Mouse (Mus musculus): Measurements from ENCODE around the gene Sipa1l1. TPM values are rescaled to one million over a fixed set of nuclear protein-coding genes. Genes with fewer than 3 reads are reported as not detected.
"Not testable (repeated sequence)": the region's sequence is repeated elsewhere in the genome, so short reads cannot be mapped to it uniquely, and the experiment has no call there.

The Sipa1l1 gene
- total RNA-seq, 2 experiments from 2014 or later: 27.7 to 32.6 TPM

DNA sequence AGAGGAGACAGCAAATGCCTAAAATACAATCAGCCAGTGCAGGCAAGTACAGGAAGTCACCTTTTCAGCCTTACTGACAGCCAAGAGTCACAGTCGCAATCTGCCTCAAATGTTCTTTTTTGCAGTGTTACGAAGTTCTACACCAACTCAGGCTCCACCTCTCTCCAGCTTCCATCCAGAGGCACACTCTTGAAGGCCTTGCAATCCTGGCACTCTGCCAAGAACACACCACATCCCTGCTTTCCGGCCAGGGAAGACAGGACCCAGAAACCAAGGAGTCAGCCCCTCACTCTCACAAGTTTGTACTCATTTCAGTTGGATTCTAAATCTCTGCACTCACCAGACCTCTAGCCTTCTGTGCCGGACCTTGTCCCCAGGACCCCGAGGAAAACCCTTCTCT lies 299.3 kb downstream of the Sipa1l1 start:
- DNase-seq (ENCODE audit: low spot score in 2 of 2): peak; percentile 45 to 48

DNA sequence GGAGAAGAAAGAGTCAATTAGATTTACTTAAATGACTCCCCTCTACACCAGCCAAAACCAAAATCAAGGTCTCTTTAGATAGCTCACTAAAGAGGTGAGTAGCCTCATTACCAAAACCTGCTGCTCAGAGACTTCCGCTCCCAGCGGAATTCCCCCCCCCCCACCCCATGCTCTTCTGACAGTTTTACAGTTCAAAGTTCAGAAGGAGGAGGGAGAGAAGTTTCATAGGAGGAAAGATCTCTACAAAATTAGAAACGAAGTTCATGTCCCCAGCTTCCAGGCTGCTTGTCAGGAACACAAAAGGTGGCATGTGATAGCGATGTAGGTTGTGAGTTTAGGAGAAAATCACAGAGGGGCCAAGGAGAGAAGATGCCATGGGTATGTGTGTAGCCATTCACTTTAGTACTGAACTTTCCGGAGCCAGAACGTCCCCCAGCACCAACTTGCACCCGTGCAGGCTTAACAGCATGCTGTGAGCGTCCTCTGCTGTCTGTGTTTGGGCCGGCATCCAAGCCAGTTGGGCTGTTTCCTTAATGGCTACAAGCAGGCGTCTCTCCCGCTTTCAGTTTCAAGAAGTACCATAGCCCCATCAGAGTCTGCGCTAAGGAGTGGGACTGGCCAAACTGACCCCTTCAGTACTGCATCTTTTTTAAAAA lies 300.7 kb downstream of the Sipa1l1 start:
- peak; percentile 70 to 75 for DNase-seq (ENCODE audit: low spot score in 2 of 2)

DNA sequence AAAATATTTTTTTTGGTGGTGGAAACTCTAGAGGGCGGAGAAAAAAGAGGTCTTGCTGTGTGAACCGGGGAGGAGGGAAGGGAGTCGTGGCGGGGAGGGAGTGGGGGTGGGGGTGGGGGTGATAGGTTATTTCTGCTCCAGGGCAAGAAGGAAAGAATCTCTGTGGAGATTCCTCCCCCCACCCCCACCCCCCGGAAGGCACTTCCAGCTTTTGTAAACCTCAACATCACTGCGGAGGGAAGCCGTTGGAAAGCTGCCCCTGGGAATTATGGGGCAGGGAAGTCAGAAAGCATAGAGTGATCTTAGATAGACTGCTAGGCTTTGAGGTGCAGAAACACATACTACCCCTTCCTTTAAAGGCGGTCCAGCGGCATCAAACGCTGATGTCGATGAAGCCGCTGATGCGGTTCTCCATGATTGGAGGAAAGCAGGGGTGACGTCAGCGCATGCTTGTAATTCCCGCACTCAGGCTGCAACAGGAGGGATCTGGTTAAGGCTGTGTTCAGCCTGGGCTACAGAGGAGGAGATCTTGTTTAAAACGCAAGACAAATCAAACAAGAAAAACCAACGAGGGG lies 301.3 kb downstream of the Sipa1l1 start:
- DNase-seq (ENCODE audit: low spot score in 2 of 2): peak; percentile 43 to 44

- no peak for DNase-seq (ENCODE audit: low spot score in 2 of 2)
These were observed 303.7 kb downstream of the Sipa1l1 start for GRCm38 (mm10) chr12:82472796-82473195.

- DNase-seq (ENCODE audit: low spot score in 2 of 2): no peak
These were observed 304.1 kb downstream of the Sipa1l1 start for GRCm38 (mm10) chr12:82473238-82473637.

DNA sequence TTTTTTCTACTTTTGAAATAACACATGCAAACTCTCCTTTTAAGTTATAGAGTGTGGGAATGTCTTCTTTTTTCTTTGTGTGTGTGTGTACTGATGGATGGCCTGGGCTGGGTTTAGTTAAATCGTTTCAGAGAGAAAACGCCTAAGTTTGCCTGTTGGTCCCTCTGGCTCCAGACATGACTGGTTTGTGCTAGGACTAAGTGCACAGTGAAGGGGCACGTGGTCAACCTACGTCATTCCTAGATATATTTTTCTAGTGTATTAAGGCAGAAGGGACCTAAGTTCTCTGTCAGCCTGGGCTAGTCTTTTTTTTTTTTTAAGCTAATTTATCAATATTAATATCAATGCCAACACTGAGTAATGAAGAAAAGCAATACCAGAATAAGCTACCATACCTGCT lies 305.3 kb downstream of the Sipa1l1 start:
- DNase-seq (ENCODE audit: low spot score in 2 of 2): no peak

DNA sequence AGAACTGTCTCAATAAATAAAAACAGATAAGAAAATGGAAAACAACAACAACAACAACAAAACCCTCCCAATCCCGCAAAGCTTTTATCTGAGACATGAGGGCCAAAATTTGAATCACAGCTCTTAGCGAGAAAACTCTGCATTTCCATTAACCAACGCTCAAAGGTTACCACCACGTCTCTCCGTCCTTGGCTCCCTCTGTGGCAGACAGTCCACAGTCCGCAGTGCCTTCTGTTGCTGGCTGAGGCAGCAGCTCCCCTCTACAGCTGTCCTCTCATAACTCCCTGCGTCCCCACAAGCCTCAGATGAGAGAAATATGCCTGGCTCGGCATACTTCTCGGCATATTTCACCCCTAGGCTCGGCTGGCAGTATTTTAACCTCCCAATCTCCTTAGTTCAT lies 306.9 kb downstream of the Sipa1l1 start:
- no peak for DNase-seq (ENCODE audit: low spot score in 2 of 2)

- no peak for DNase-seq (ENCODE audit: low spot score in 2 of 2)
These were observed 307.5 kb downstream of the Sipa1l1 start for GRCm38 (mm10) chr12:82476580-82476979.

DNA sequence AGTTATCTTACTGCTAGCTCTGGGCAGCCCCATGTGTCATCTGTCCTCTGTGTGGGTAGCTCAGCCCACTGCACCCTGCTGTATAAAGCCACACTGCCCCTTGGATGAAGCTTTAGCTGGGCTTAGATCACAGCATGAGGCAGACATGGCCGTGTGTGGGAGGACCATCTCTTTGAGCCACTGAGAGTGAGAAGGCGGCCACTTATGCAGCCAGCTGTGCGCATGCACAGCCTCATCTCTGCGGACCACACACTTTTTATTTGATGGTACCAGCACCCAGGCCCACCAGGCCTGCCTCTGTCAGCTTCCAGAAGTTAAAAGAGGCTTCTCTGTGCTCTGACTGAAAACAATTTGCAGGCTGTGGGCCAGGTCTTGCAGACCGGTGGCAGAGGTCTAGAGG lies 308.7 kb downstream of the Sipa1l1 start:
- no peak for DNase-seq (ENCODE audit: low spot score in 2 of 2)

DNA sequence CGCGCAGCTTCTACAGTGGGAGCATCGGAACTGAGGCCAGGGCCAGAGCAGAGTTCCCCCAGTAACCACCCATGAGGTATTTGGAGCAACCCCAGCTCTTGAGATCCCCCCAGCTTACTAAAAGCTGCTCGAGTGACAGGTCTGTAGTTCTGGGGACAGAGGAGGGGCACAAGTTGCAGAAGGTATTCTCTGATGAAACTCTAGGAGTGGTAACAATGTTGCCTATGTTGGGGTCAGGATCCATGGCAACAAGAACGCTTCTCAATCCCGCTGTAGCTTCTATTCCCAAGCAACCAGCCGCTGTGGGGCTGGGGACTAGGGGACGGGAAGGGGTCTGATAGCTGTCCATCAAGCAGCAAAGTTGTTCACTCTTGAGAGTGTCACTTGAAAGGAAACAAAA lies 309.1 kb downstream of the Sipa1l1 start:
- DNase-seq (ENCODE audit: low spot score in 2 of 2): no peak

- DNase-seq (ENCODE audit: low spot score in 2 of 2): no peak
These were observed 310.3 kb downstream of the Sipa1l1 start for GRCm38 (mm10) chr12:82479393-82479792.

GRCm38 (mm10) chr12:82480425-82480824 lies 311.3 kb downstream of the Sipa1l1 start:
- DNase-seq (ENCODE audit: low spot score in 2 of 2): not testable (repeated sequence)

GRCm38 (mm10) chr12:82485466-82485865 lies 316.3 kb downstream of the Sipa1l1 start:
- DNase-seq (ENCODE audit: low spot score in 2 of 2): no peak

GRCm38 (mm10) chr12:82486829-82487560 lies 317.9 kb downstream of the Sipa1l1 start:
- DNase-seq (ENCODE audit: low spot score in 2 of 2): no peak

- peak; percentile 22 to 40 for DNase-seq (ENCODE audit: low spot score in 2 of 2)
These were observed 320.0 kb downstream of the Sipa1l1 start for GRCm38 (mm10) chr12:82489093-82489492.

DNA sequence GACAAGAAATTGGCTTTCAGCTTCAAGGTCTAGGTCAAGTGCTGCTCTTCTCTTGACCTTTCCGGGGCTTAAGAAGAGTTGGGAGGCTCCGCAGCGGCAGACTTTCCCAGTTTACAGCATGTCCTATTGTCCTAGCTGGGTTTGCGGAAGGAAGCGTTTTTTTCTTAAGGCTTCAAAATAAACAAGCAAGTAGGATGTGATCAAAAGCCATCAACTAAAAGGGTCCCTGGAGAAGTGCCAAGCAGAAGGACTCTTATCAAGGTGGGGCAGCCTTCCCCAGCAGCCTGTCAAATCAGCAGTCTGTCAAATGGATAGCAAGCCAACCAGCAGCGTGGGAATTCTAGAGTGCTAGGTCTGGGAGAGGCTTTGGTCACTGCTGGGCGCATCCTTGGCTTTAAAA lies 320.5 kb downstream of the Sipa1l1 start:
- no peak for DNase-seq (ENCODE audit: low spot score in 2 of 2)

GRCm38 (mm10) chr12:82492456-82492855 lies 323.3 kb downstream of the Sipa1l1 start:
- DNase-seq (ENCODE audit: low spot score in 2 of 2): no peak

- DNase-seq (ENCODE audit: low spot score in 2 of 2): not testable (repeated sequence)
These were observed 324.1 kb downstream of the Sipa1l1 start for GRCm38 (mm10) chr12:82493260-82493659.

DNA sequence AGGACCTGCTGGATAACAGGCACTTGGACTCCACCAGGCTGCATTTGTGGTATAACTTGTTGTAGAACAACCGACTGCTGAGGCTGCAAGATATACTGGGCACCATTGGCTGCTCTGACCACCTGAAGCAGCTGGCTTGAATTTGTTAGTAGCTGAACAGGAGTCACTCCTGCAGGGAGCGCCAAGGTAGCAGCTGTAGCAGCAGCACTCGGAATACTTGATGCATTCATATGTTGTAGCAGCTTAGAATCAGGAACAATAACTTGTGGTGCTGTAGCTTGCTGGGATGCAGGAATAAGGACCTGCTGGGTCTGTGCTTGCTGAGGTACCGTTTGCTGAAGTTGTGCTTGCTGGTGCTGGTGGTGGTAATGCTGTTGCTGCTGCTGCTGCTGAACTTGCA lies 326.8 kb downstream of the Sipa1l1 start:
- DNase-seq (ENCODE audit: low spot score in 2 of 2): no peak

GRCm38 (mm10) chr12:82497866-82498631 lies 328.9 kb downstream of the Sipa1l1 start:
- DNase-seq (ENCODE audit: low spot score in 2 of 2): peak in 1 of 2 experiments; percentile 35

DNA sequence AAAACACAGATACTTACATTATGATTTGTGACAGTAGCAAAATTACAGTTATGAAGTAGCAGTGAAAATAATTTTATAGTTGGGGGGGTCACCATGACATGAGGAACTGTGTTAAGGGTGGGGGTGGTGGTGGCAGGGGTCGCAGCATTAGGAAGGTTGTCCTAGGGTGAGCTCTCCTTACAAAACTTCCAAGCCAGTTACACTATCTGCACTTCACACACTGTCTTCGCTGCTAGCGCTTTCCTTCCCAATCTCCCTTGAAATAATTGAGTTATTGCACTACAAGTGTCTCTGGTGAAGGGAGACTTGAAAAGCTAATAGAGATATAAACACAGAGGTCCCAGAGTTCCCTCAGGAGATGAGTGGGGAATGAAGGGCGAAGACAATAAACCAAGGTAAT lies 329.6 kb downstream of the Sipa1l1 start:
- DNase-seq (ENCODE audit: low spot score in 2 of 2): no peak

GRCm38 (mm10) chr12:82499731-82500130 lies 330.6 kb downstream of the Sipa1l1 start:
- DNase-seq (ENCODE audit: low spot score in 2 of 2): no peak

All from adrenal gland, adult 18-20 months (tissue).